Mouse (Mus musculus): Measurements from ENCODE around the gene Zpr1.

The Zpr1 gene

GRCm38 (mm10) chr9:46272677-46273454, at the start of gene Zpr1:
Gene Zpr1 (plus strand): TSS chr9:46273064.
- DNase-seq (ENCODE audit: low read depth, low spot score) = peak; percentile 96

GRCm38 (mm10) chr9:46223090-46223489, 49.8 kb upstream of the Zpr1 start:
- DNase-seq (ENCODE audit: low read depth, low spot score) = no peak

- DNase-seq (ENCODE audit: low read depth, low spot score) = no peak
These were observed 48.8 kb upstream of the Zpr1 start for GRCm38 (mm10) chr9:46224101-46224500.

GRCm38 (mm10) chr9:46224945-46225660, 47.8 kb upstream of the Zpr1 start:
- no peak for DNase-seq (ENCODE audit: low read depth, low spot score)

GRCm38 (mm10) chr9:46227064-46227614, 45.7 kb upstream of the Zpr1 start:
- no peak for DNase-seq (ENCODE audit: low read depth, low spot score)

GRCm38 (mm10) chr9:46228491-46228890, 44.4 kb upstream of the Zpr1 start, which contains the start of gene Apoa1:
Gene Apoa1 (plus strand): TSS chr9:46228580.
- DNase-seq (ENCODE audit: low read depth, low spot score) = peak; percentile 41

- peak; percentile 96 for DNase-seq (ENCODE audit: low read depth, low spot score)
These were observed 43.1 kb upstream of the Zpr1 start for GRCm38 (mm10) chr9:46229573-46230449.

- DNase-seq (ENCODE audit: low read depth, low spot score) = no peak
These were observed 42.4 kb upstream of the Zpr1 start for GRCm38 (mm10) chr9:46230450-46230975.

- DNase-seq (ENCODE audit: low read depth, low spot score) = no peak
These were observed 37.7 kb upstream of the Zpr1 start for GRCm38 (mm10) chr9:46235196-46235595.

GRCm38 (mm10) chr9:46235596-46235648, 37.4 kb upstream of the Zpr1 start, which contains the start of gene Apoc3:
Gene Apoc3 (minus strand): TSS chr9:46235636.
- DNase-seq (ENCODE audit: low read depth, low spot score) = no peak

GRCm38 (mm10) chr9:46235649-46236048, 37.2 kb upstream of the Zpr1 start:
- no peak for DNase-seq (ENCODE audit: low read depth, low spot score)

GRCm38 (mm10) chr9:46238850-46239249, 34.0 kb upstream of the Zpr1 start:
- DNase-seq (ENCODE audit: low read depth, low spot score) = no peak

GRCm38 (mm10) chr9:46240526-46241153, 32.2 kb upstream of the Zpr1 start, which contains the start of gene Apoa4:
Gene Apoa4 (plus strand): TSS chr9:46240696.
- DNase-seq (ENCODE audit: low read depth, low spot score) = no peak

GRCm38 (mm10) chr9:46241818-46242217, 31.0 kb upstream of the Zpr1 start:
- no peak for DNase-seq (ENCODE audit: low read depth, low spot score)

GRCm38 (mm10) chr9:46243122-46243521, 29.7 kb upstream of the Zpr1 start:
- no peak for DNase-seq (ENCODE audit: low read depth, low spot score)

- DNase-seq (ENCODE audit: low read depth, low spot score) = peak; percentile 34
These were observed 29.3 kb upstream of the Zpr1 start for GRCm38 (mm10) chr9:46243584-46243983.

GRCm38 (mm10) chr9:46246752-46247324, 26.0 kb upstream of the Zpr1 start:
- DNase-seq (ENCODE audit: low read depth, low spot score) = peak; percentile 70

GRCm38 (mm10) chr9:46256177-46256576, 16.7 kb upstream of the Zpr1 start:
- no peak for DNase-seq (ENCODE audit: low read depth, low spot score)

- DNase-seq (ENCODE audit: low read depth, low spot score) = no peak
These were observed 16.0 kb upstream of the Zpr1 start for GRCm38 (mm10) chr9:46256658-46257385.

- DNase-seq (ENCODE audit: low read depth, low spot score) = peak; percentile 84
These were observed 15.3 kb upstream of the Zpr1 start for GRCm38 (mm10) chr9:46257546-46257945.
